Mouse (Mus musculus): ENCODE data around the gene Prkar1a.

- TF ChIP-seq CTCF (IDR thresholded peaks at IDR 0.05; ENCODE audit: extremely low read depth, insufficient read length, insufficient replicate concordance, low read depth, low read length): no peak
- no peak for TF ChIP-seq POLR2A (IDR thresholded peaks at IDR 0.05; ENCODE audit: low read depth, low read length)
These were observed 58.2 kb downstream of the Prkar1a start for GRCm38 (mm10) chr11:109707442-109707841.
